Mouse (Mus musculus): ENCODE data around the gene Golga1.

DNA sequence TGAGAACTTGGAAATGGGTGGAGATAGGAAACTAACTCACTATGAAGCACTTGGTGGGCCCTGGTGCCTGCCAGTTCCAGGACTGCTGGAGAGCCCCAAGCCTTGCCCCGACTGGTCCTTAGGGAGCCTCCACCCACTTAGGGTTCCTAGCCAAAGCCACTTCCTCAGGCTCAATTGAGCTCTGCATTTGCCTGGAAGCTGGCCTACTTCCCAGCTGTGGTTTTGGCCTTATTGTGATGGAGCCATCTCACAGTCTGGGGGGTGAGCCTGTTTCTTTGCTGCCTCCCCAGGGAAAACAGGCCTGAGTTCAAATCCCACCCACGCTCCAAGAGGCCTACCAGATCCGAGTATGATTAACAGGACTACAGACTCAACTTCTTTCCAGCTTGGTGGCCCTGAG, 78.8 kb downstream of the Golga1 start:
- TF ChIP-seq CTCF (IDR thresholded peaks at IDR 0.05; ENCODE audit: control insufficient read depth, insufficient read depth, insufficient replicate concordance, low read depth, low read length) (no peak), POLR2A (IDR thresholded peaks at IDR 0.05; ENCODE audit: control insufficient read depth, low read depth, low read length) (no peak)

Data from testis, adult 2 months (tissue).